Mouse (Mus musculus) kidney, adult 2 months (tissue): ENCODE measurements at regions not wholly inside any gene's neighbourhood (a gene's known extent, or its start where the extent isn't known, plus 50 kb on each side); places are given as distances from the start of the nearest gene placed in this dataset.

ENCODE experiments used
- CTCF ChIP-seq: fragments of 200-500 bp; conservative IDR thresholded peaks from 2 replicates; pipeline ENCODE4 v1.5.1; 2011; ENCODE audit warnings: low read depth, mild to moderate bottlenecking, control low read depth, low read length, moderate library complexity, mixed read lengths; ENCODE audit not compliant: insufficient read depth, insufficient read length
- POLR2A ChIP-seq: fragments of 200-500 bp; IDR thresholded peaks from one replicate; pipeline ENCODE4 v1.6.1; 2011; ENCODE audit warnings: low read depth, low read length, control low read depth

DNA sequence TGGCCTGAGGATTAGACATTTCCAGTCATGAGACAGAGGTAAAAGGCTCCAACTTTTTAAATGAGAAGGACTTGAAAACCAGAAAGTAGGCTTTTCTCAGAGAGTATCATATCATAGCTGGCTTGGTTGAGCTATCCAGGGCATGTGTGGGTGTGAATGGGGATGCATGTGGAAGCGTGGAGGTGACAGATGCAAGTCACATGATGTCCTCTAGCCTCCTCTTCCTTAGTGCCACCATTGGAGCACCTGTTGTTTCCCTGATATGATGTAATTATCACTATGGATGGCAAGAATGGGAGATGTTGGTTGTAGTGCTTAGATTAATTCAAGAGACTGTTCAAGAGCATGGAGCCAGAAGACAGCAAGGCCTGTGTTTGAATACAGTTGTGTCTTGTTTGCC, 510.0 kb downstream of the Ccdc171 start:
- TF ChIP-seq CTCF (no peak), POLR2A (no peak)
